Mouse (Mus musculus) ES-Bruce4 (cell line): ENCODE measurements around the gene Hbq1a.
"Not testable (repeated sequence)": the region's sequence is repeated elsewhere in the genome, so short reads cannot be mapped to it uniquely, and the experiment has no call there.

Source experiments
- CTCF ChIP-seq: IDR thresholded peaks from one replicate; pipeline ENCODE4 v1.8.1; 2011; ENCODE audit warnings: low read depth, low read length
- EP300 ChIP-seq: IDR thresholded peaks from 2 replicates; pipeline ENCODE4 v1.6.1; 2011; ENCODE audit warnings: low read depth, low read length; ENCODE audit not compliant: insufficient read depth

- not testable (repeated sequence) for TF ChIP-seq EP300, CTCF
These were observed 14.0 kb upstream of the Hbq1a start for GRCm38 (mm10) chr11:32285887-32286286.
